Mouse (Mus musculus) small intestine, adult 2 months (tissue): ENCODE data around the gene Zpr1.
A peak's percentile ranks its signal among the peaks of the same experiment; 100 is the strongest.

Source experiments
- CTCF ChIP-seq: fragments of 200-500 bp; IDR thresholded peaks from 2 replicates; pipeline ENCODE4 v1.5.1; 2012; ENCODE audit warnings: low read depth, mild to moderate bottlenecking, control low read depth, inconsistent platforms, low read length, moderate library complexity, mixed read lengths; ENCODE audit not compliant: insufficient replicate concordance, insufficient read length; ENCODE audit errors: extremely low read depth
- POLR2A ChIP-seq: fragments of 200-500 bp; IDR thresholded peaks from 2 replicates; pipeline ENCODE4 v1.6.1; 2012; ENCODE audit warnings: low read depth, mild to moderate bottlenecking, control low read depth, inconsistent platforms, low read length, moderate library complexity

DNA sequence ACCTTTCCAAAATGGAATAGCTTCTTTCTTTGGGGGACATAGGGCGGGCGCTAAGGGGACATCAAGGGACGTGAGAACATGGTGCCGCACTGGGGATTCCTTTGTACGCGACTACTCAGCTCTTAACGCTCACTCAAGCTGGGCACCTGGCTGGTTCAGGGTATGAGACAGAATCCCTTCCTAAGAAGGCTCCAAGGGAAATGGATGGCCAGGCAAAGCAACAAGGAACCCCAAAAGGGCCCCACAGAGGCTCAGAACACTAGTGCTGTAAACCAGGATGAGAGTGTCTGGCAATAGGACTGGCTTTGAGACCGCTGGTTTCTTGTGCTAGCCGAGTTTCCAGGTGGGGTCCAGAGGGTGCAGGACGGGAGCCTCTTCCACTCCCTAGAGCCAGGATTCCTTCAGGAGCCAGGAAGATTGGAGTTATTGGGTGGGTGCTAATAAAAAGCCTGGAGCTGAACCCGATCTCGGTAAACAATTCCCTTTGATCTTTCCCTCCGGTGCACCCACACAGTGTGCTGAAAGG, 42.4 kb upstream of the Zpr1 start:
- TF ChIP-seq POLR2A, result peak; percentile 11; the same call in 1 of the 2 replicates
- TF ChIP-seq CTCF, result no peak
